Mouse (Mus musculus) erythroblast, embryonic 14.5 days (primary cell): ENCODE results near the gene Prkcsh.

Source experiments
- GATA1 ChIP-seq: IDR thresholded peaks from 2 replicates; pipeline ENCODE4 v1.6.1; 2012; ENCODE audit warnings: low read length, inconsistent platforms, mixed read lengths
- TAL1 ChIP-seq: IDR thresholded peaks from 3 replicates; pipeline ENCODE4 v1.6.1; 2012; ENCODE audit warnings: low read length, inconsistent platforms, mixed read lengths

DNA sequence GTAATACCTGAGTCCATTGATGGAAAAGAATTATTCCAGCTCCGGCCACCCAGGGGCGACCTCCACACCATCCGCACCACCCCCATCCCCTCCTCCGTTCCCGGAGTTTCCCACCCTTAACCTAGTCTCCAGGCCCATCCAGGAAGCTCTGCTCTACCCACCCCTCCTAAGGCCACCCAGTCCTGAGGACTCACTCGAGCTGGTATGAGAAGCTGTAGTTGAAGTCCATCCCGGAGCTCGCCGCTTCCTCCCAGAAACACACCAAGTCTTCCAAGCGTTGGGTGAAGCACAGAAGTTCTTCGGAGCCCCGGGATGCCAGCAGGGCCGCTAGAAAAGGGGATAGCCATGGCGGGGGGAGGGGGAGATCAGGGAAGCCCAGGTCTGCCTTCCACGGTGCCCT lies 40.6 kb upstream of the Prkcsh start:
- no peak for TF ChIP-seq GATA1
- TF ChIP-seq TAL1, result no peak
